Mouse (Mus musculus) skeletal muscle tissue, adult 2 months (tissue): ENCODE results near the gene Grm3.

ENCODE experiments used
- DNase-seq: peaks from one replicate; pipeline ENCODE4 v3.0.0-alpha.2; 2012; ENCODE audit warnings: low read depth, low spot score

Gene Grm3

GRCm38 (mm10) chr5:9724956-9725600 lies at the start of gene Grm3:
Grm3 (minus strand) TSS chr5:9725170.
- no peak for DNase-seq

DNA sequence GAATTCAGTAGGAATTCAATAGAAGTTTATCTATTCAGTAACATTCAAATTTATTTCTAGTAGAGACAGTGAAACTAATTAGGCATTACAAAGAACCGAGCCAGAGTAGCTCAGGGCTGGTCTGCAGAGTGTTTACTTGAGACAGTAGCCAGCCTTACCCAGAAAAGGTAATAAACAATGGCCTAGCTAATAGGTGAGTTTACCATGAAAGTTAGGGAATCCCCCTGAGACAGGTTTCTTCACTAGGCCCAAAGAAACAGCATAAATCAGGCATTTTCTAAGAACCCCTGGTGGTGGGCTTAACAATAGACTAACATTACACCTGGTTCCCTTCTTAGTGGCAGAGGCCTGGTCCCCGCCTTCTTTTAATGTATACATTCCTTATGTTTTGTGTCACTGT lies 30.8 kb upstream of the Grm3 start:
- no peak for DNase-seq

GRCm38 (mm10) chr5:9748184-9748583 lies 23.2 kb upstream of the Grm3 start:
- DNase-seq: no peak

GRCm38 (mm10) chr5:9744120-9744519 lies 19.1 kb upstream of the Grm3 start:
- no peak for DNase-seq

DNA sequence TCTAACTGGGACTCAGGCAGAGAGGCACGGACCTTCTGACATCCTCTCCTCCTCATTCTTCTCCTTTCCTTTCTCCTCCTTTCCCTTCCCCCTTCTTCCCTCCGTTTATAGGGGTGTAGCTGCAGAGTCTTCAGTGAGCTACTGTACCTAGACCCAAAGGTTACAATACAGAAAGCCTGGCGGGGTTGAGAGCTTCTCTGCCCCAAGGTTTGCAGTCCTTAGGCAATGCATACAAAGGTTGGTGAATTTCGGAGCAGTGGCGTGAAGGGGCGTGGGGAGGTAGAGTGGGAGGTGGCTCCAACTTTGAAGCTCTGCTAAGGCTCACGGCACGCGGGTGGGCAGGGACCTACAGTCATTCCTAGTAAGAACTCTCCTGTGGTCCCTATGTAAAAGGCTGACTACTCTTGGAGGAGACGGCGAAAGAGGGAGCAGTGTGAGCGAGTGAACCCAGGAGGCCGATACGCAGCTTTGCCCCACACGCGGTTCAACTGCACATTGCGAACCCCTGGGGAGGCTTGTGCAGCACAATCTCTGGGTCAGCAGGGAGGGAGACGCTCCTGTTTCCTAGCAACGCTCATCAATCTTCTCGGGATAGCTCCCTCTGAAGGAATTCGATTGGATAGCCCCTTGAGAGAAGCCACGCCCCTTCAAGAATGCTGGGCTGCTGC lies 765 bp upstream of the Grm3 start:
- no peak for DNase-seq

- DNase-seq: no peak
Observed at GRCm38 (mm10) chr5:9724287-9724955, 549 bp downstream of the Grm3 start.

DNA sequence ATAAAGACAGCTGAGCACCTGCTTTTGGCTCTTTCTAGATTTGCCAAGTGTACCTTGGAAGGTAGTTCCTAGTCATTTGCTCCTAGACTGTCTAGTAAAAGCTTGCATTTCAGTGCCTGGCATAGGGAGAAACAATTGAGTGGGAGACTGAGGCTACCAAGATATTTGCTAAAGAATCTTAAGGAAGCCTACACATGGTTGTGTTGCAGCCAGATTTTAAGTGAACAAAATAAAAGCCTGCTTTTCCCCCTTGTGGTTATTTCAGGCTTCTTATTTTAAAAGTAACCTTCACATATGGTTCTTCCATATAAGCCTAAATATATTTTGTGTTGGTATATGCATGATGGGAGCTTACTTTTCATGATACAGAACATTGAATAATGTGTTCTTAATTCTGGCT lies 3.8 kb downstream of the Grm3 start:
- no peak for DNase-seq

DNA sequence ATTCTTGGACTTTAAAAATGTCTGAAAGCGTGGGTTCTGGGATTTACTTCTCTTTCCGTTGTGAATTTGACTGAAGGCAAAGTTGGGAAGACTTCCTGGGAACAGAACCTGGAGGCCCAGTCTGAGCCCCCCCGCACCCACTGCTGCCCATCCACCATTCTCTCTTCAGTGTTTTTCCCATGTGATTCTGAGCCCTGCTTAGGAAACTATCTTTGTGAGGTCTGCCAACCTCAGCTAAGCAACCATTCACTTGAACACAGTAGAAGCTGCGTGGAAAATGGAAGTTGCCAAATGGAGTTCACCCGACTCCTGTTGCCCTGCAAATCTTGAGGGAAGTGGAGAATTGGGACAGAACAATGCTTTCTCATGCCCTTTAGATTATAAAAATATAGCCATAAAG lies 8.7 kb downstream of the Grm3 start:
- DNase-seq: no peak

DNA sequence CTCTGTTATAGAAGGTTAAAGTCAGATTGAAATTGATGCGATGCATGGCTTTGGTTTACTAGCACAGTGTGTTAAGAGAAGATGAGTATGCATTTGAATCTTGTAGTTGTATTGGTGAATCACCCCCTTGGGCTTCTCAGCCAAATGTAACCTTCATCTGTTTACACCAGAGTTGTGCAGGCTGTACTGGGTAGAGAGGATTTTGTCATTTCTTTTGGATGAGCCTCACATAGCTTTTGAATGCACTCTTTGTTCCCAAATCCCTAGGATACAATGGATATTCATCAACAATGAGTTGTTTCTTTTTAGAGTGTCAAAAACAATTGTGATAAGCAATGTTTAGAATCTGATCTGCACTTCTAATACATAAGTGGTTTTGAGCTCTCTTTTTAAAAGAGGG lies 17.9 kb downstream of the Grm3 start:
- DNase-seq: no peak

GRCm38 (mm10) chr5:9703385-9704009 lies 21.5 kb downstream of the Grm3 start:
- DNase-seq: no peak

DNA sequence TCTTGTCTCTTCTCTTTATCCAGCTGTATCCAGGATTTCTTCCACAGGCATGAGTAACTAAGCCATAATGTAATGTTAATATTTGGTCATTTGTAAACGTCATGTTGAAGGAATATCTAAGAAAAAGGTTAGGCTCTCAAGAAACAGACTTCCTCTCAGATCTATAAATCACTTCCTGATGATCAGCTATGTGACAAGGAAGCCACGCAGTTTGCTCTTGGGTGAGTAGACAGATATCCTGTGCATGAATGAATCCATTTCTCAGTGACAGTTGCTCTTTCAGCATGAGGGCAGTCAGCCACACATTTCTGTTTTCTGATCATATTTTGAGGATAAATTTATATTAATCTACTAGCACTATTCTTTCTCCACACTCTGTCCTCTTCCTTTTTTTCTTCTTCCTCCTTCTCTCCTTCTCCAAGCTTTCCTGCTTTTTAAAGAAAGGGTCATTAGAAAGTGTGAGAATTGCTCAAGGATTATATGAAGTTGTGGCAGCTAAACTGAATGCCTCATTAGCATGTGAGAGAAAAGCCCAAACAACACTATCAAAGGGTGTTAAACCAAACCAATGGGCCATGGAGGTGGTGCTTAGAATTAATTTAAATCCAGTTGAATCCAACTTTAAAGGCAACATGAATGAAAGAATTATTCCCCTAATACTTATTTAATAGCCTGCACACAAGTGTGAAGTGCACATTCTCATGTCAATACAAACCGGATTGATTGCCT lies 22.1 kb downstream of the Grm3 start:
- no peak for DNase-seq

GRCm38 (mm10) chr5:9692333-9692732 lies 32.6 kb downstream of the Grm3 start:
- DNase-seq: no peak

DNA sequence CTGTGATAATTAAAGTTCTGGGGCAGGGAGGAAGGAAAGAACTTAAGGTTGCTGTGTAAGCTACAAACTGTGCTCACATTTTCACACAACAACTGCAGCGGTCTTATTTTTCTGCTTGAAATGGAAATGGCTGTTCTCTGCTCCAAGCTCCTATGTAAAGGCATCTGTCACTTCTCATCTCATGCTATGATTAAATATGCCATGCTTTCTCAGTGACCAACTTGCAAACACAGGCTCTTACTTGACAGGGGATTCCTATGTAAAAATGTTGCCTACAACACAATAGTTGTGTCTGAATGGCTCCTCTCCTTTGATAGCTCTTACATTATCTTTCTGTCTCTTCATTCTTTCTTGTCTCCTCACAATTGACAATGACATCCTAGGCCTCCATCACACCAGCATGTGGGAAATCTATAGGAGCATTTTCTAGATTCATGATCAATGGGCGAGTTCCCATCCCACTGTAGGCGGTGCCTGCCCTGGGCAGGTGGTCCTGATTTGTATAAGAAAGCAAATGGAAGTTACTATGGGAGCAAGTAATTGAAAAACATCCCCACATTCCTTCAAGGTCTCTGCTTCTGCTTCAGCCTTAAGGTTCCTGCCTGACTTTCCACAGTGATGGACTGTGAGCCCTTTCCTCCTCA lies 34.2 kb downstream of the Grm3 start:
- no peak for DNase-seq

GRCm38 (mm10) chr5:9690192-9690591 lies 34.8 kb downstream of the Grm3 start:
- no peak for DNase-seq

GRCm38 (mm10) chr5:9683204-9683603 lies 41.8 kb downstream of the Grm3 start:
- DNase-seq: no peak

DNA sequence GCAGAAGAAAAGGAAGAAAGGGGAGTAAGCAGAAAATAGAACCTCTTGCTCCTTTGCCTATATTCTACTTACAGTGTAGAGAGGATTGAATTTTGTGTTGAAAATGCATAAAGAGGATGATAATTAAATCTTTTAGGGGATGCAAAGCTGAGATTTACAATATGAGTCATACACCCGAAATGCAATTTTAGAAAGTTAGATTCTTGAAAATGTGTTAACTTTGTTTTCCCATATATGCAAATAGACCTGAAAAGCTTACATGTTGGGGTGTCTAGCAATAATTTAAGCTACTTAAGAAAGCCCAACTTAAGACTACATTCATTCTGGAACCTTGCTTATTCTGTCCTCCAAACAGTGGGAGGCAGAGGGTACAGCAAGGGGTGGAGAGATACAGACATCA lies 56.0 kb downstream of the Grm3 start:
- DNase-seq: no peak

DNA sequence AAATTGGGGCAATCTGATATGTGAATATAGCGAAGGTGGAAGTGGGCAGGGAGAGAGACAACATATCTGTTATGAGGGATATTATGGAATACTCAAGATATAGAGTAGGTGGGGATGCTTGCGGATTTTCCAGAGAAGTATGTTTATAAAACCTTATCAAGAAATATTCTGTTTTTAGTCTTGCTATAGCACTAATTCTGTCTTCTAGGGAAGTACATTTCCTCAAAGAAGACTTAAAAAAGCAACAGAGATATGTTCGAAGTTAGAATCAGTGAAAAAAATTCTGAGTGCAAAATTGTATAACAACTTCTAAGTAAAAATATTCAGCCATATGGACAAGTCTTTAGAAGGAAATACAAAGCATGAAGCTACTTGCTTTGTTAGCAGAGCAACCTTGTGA lies 61.6 kb downstream of the Grm3 start:
- DNase-seq: no peak

DNA sequence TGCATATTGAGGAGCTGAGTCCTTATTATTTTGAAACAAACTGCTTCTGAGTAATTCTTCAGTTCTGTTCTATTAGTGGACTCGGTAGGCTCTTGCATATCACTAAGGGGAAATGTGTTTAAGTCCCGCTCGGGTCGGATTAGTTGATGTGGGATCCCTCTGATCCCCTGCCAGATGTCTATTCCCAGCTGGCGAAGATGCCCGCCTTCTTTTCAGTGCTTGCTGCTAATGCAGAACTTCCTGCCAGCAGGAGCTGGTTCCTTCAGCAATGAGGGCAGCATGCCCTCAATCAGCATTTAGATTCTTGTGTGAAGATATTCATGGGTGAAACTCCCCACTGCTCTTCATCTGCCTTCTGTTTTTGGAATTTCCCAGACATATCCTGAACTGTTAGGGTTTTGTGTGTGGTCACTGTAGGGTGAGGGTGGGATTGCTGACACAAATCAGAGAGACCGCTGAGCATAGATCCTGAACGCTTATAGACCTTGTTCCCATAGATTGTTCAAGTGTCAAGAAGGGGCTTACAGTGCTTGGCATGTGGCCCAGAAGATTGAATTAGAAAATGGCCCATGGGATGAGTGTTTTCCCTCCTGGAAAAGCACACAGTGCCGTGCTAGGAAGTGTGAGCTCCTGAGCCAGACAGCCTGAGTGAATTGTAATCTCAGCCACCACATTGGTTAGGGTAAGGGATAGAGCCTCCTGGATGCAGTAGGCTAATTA lies 62.9 kb downstream of the Grm3 start:
- no peak for DNase-seq

DNA sequence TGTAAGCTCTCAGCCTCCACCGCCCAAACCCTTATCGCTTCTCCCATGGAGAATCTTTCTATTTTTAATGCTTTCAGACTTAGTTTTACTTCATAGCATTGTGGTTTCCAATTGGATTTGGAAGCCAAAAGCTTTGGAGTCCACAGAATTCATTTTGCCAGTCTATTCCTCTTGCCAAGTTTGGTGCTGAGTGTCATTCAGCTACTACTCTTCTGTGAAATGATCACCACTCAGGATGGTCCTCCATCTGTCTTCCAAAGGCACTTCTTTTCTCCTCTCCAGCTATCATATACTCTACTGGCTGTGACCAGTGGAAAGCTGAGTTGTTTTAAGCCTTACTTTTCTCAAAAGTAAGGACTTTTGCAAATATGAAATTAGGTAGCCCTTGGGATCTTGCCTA lies 86.4 kb downstream of the Grm3 start:
- DNase-seq: no peak

GRCm38 (mm10) chr5:9627220-9627619 lies 97.8 kb downstream of the Grm3 start:
- no peak for DNase-seq

GRCm38 (mm10) chr5:9624396-9624795 lies 100.6 kb downstream of the Grm3 start:
- DNase-seq: no peak
